Mouse (Mus musculus) left cerebral cortex, adult 6 months (tissue): Measurements from ENCODE around the gene Smg6. TPM values are rescaled to one million over a fixed set of nuclear protein-coding genes. Genes with fewer than 3 reads are reported as not detected.

Experiments
- long read RNA-seq, 2 experiments: library from polyadenylated mRNA; unstranded; transcript quantifications; one replicate each; pipeline ENCODE4 v2.0.0; 2019 to 2020
- polyA plus RNA-seq: library from polyadenylated mRNA; unstranded; fragments of <200 nt; fragmentation: Nextera tagmentation; gene quantifications from 2 replicates; pipeline ENCODE4 v1.2.3, GENCODE M21; 2021

The Smg6 gene
- polyA plus RNA-seq: 4.0 and 5.2 TPM in 2 replicates
- long read RNA-seq, experiment 1, full-length matches to known transcripts: 3 of 23 reads
- long read RNA-seq, experiment 1, partial matches to known transcripts: 8 of 23 reads
- long read RNA-seq, experiment 1, other reads (novel, unspliced or antisense): 12 of 23 reads
- long read RNA-seq, experiment 2, partial matches to known transcripts: 21 of 23 reads
- long read RNA-seq, experiment 2, other reads (novel, unspliced or antisense): 2 of 23 reads

DNA sequence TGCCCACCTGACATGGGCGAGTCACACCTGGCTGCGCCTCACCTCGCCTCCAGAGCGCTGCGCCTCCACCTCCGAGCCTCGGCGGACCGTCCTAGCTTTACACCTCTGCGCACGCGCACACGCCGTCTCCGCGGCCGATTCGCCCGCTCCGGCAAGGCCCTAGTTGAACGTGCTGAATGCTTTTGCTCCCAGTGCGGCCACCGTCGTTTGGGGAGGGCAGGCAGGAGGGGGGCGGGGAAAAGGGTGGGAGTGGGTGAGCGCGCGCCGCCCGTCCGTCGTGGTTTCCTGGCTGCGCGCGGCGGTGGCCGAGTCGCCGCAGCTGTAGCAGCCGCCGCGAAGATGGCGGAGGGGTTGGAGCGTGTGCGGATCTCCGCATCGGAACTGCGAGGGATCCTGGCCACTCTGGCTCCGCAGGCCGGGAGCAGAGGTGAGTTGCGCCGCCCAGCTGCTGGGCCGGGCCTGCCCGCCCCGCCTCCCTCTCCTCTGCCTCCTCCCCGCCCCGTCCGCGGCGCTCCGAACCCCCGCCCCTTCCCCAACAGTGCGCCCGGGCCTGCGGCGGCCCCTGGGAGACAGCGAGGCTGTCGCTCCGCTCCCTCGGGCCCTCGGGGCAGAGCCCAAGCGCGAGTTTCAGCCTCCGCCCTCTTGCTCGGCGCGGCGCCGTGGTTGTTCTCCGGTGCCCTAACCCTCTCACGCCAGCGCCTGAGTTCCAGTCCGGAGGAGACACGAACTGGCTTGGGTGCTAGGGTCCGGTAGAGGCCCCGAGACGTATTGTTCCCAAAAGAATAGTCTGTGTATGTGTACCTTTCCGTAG is at the start of gene Smg6, which contains the start of gene Srr:
Smg6 (plus strand) TSS at position 247 of the 811 bp plus-strand sequence.
Srr (minus strand) TSS at position 372 of the 811 bp plus-strand sequence.

DNA sequence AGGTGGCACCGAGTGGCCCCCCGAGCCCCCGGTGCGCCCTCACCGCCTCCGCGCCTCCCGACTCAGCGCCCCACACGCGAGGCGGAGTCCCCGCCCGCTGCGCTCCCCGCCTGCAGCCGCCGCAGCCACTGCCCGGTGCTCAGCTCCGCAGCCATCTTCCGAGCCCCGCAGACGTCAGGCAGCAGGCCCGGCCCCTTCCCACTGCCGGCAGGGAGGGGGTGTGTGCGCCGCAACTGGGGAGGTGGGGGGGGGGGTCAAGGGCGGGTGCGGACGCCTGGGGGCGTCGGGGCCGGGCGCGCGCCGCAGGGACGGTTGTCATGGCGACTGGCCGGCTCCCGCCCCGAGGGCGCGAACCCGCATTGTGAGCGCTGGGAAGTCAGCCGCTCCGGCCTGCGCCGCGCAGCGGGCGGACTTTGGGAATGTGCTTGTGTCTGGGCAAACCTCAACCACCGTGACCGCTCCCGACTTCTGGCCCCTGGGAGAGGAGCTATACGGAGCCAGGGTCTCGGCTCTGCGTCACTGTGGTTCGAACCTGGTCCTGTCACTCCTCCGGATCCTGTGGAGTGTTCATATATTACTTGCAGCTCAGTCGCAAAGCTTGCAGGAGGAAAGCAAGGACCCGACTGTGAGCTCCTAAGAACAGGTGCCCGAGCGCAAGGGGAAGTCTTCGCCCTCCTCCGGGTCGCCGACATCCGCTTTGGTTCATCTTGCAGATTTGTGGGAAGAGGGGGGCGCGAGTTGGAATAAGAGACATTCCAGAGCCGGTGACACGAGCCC is 28.5 kb upstream of the Smg6 start, which contains the start of gene Sgsm2:
Sgsm2 (minus strand) TSS at position 160 of the 777 bp plus-strand sequence.

DNA sequence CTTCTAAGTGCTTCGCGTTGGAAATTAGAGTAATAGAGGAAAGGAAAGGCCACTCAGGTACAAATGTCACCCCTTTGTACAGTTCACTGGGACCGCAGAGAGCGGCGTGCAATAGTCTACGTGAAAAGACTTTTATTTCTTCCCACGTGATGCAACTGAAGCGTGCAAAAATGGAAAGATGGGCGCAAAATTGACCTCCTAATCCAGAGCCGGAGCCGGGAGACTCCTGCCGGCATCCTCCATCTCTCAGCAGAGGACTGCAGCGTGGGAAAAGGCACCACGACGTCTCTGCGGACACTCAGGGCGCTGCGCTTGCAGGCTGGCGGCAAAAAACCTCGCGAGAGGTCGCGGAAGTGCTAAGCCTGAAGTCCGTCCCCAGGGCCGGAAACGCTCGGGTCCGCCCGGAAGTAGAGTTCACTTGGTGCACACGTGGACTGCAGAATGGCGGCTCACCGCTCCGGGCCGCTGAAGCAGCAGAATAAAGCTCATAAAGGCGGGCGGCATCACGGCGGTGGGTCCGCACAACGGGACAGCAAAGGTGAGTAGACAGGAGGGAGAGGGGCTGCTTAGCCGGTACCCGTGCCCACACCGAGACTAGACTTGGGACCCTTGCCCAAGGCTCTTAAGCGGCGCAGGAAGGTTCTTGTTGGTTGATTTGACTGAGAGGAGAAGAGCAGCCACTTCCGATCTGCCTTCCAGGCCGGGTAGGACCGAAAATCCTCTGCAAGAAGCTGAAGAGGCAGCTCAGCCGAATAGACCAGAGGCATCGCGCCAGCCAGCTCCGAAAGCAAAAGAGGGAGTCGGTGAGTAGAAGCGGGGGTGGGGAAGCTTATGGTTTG is 27.7 kb upstream of the Smg6 start, which contains the start of gene Tsr1:
Tsr1 (plus strand) TSS at position 394 of the 839 bp plus-strand sequence.

DNA sequence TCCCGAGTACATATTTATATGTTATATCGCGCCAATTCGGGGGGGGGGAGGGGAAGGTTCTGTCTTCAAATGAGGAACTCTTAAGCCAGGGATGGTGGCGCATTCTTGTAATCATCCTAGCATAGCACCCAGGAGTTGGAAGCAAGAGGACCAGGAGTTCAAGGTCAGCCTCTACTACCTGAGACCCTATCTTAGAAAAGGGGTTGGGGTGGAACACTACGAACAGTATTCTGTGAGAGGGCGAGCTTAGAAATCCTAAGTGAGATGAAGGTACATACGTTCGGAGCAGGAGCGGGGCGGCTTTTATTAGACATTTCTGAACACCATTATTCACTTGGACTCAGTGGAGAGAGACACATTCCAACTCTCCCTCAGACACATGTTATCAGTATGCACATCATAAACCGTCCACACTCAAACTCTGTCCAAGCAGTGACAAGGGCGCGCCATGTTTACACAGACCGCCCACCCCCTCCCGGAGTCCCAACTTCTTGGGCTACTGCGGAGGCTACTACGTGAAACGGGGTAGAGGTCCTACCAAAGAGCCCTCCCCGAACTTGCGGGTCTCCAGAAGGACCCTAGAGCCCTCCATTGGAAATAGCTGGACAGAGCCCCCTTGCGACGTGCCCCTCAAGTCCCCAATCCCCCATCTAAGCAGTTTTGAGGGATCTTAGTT is 243.9 kb downstream of the Smg6 start, which contains the start of gene Hic1:
Hic1 (minus strand) TSS at position 115 of the 676 bp plus-strand sequence.

DNA sequence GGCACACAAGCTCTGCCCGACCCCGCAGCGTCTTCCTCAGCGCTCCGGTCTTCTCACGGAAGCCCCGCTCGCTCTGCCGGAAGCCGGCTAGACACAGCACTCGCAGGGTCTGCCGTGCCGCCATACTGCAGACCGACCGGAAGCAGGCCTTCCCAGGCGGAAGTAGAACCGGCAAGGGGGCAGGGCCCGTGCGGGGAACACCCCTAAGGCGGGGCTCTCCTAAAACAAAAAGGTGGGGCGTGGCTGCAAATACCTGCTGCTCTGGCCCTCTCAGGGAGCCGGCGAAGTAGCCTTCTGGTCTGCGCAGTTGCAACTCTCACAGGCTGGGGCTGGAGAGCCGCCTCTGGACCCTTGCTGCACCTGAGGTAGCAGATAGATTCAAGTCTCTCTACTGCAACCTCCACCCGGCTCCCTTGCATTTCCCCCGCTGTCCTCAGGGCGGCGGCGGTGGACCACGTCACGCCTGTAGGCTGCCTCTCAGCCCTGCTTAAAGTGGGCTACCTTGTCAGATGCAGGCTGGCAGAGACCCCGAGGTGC is 253.1 kb downstream of the Smg6 start, which contains the start of gene Ovca2:
Ovca2 (minus strand) TSS at position 164 of the 537 bp plus-strand sequence.

DNA sequence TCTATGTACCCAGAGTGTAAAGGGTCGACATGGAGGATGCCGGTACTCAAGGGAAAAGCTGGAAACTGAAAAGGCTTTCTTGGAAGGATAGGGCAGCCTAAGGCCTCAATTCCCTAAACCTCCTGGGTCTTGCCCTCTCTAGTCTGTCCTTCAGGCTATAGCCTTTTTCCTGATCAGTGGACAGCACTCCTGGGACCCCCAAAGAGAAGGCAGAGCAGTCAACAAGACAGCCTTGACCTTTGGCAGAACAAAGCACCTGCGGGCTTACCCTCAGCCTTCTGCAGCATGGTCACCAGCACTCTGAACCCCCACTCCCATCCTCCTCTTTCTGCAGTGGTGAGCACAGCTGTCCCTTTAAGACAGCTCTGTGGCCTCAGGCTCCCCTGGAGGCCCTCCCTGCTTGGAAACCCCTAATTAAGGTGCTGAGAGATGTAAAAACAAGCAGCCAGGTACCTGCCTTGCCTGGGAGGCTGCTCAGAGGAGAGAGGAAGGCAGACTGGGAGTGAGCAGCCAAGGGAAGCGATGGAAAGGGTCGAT is 265.4 kb downstream of the Smg6 start, which contains the start of gene Dph1:
Dph1 (minus strand) TSS at position 337 of the 537 bp plus-strand sequence.

GRCm38 (mm10) chr11:75193256-75194071 is 267.8 kb downstream of the Smg6 start, which contains the start of gene Rtn4rl1:
Gene Rtn4rl1 (plus strand): TSS chr11:75193783.

Other genes starting within 250 kb of the Smg6 start
- gene Pafah1b1, start 201.2 kb upstream of the Smg6 start, polyA plus RNA-seq: 32.7 and 49.6 TPM in 2 replicates
- 13.4 and 15.7 TPM in 2 replicates for gene Mettl16, start 155.0 kb upstream of the Smg6 start, polyA plus RNA-seq
- 3.3 and 9.7 TPM in 2 replicates for gene Mnt, start 94.9 kb upstream of the Smg6 start, polyA plus RNA-seq
- 6.1 and 23.8 TPM in 2 replicates for gene Sgsm2, start 28.8 kb upstream of the Smg6 start, polyA plus RNA-seq
- 11.4 and 14.3 TPM in 2 replicates for gene Tsr1, start 27.8 kb upstream of the Smg6 start, polyA plus RNA-seq
- gene Srr, start 125 bp downstream of the Smg6 start, polyA plus RNA-seq: 52.9 and 63.0 TPM in 2 replicates
- 0.38 and 1.1 TPM in 2 replicates for gene Hic1, start 243.7 kb downstream of the Smg6 start, polyA plus RNA-seq